Mouse (Mus musculus) retina, embryonic 14.5 days (tissue): Measurements from ENCODE around the gene Camta1.

Experiments
- DNase-seq: peaks from one replicate; pipeline ENCODE4 v3.0.0-alpha.2; 2015; ENCODE audit warnings: low spot score

Camta1 gene

DNA sequence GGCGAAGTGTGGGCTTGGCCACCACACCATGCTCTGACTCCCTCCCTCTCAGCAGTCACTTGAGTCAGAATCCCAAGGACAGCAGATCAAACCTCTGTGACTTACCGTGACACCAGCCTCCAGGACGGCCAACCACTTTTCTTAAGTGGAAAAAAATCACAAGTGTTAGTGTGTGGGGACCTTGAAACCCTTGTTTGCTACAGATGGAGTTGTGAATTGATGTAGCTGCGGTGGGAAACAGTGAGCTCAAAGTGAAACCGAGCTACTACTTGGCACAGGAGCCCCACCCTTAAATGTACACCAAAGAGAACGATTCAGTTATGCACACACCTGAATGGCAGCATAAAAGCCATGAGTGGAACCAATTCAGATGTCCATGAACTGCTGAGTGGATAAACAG is 936.7 kb downstream of the Camta1 start:
- no peak for DNase-seq

DNA sequence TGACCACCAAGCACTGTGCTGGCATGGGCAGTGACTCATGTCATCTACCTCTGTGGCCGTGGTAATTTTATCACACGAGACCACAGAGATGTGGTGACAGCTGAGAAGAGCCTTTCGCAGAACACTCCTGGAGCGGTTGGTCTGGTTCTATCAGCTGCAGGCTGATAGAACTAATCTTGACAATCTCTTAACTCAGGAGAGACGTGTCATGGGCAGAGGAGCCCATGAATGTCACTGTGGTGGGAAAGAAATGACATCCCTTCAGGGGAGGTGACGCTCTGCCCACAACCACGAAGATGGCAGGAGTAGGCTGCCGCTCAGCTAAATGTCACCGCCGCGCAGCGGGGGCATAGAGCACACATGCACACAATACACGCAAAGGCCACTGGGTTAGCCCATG is 937.4 kb downstream of the Camta1 start:
- DNase-seq = no peak

DNA sequence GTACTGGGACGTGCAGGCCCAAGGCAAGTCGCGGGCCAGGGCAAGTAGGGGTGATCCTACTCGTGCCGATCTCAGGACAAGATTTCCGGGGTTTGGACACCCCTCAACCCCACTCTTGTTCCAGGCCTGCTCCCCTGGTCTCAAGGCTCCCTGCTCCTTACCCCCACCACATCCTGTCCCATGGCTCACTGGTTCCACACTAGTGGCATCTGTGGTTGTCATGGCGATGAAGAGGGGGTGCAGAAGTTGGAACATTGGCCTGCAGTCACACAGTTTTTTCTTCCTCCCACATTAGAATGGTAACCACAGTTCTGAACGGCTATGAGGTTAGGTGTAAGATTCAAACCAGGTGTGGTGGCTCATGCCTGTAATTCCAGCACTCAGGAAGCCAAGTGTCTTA is 940.5 kb downstream of the Camta1 start:
- no peak for DNase-seq

DNA sequence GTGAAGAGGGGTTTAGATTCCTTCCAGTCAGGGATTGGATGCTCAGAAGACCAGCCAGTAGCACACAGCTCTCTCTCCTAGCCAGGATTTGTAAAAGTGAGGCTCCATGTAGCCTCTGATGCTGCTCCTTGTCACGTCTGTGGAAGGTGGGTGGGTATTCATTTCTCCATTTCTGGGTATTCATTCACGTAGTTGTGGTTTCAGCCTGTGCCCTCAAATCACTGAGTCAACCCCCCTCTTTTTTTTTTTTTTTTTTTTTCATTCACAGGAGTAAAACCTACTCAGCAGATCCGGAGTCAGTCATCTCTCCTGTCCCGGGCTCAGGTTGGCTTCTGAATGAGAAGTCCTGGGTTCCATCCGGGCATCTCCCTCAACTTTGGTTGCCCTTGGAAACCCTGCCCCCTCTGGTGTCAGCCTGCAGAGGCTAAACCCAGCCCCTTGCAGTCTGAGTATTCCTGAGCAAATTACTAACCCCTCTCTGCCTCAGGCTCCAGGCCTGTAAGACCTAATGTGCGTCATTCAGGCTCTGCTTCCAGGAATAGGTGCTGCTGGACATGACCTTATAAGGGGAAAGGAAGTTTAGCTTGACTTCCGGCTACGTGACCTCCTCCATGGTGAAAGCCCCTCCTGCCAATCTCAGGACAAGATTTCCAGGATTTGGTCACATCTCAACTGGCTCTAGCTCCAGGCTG is 944.2 kb downstream of the Camta1 start:
- no peak for DNase-seq

DNA sequence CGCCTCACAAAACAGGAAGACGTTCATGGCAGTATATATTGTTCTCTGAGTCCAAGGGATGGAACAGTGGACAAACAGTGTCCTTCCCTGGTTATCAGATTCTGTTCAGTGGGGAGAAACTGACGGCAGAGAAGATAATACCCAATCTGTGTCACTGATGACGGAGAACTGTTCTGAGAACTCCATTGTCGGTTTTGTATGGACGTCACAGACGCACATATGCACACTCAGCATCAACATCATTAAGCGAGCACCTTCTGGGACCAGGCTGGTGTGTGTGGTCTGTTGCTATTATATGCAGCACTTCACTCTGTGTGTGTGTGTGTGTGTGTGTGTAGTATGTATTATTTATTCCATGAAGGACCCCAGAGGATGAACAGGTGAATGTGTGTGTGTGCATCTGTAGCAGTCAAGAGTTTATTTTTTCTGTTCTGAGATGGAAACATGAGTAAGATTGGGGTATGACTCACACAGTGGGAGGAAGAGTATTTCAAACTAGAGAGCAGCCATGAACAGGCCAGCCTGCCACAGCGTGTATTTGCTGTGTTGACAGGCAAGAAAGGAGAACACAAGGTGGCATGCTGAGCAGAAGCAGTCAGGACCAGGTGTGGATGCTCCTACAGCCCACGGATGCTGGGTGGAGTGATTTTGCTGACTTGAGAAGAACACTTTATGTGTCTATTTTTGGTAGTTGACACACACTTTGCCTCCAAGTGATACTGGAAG is 946.3 kb downstream of the Camta1 start:
- DNase-seq = no peak

DNA sequence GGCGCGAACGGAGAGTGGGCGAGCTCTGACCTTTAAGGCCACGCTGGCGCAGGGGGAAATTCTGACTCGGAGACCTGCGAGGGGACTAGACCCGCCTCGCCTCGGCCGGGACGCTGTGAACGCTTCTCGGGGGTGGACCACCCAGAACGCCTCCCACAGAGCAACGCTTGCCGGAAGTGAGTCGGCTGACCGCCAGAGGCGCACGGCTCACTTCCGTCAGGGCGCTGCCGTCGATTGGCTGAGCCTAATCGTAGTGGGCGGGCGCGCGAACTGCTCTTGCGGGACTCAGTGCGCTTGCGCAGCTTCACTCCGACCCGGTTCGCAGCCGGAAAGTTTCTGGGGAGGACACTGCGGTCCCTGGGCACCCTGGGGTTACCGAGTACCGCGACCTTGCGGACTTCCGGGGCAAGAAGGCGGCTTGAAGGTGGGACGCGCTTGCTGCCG is 947.4 kb downstream of the Camta1 start, which contains the start of the genes Park7 and Tnfrsf9:
Gene Park7, minus strand, starts transcription at position 148 of the 444 bp plus-strand sequence.
Gene Tnfrsf9, plus strand, starts transcription at position 273 of the 444 bp plus-strand sequence.
- peak; percentile 98 for DNase-seq

DNA sequence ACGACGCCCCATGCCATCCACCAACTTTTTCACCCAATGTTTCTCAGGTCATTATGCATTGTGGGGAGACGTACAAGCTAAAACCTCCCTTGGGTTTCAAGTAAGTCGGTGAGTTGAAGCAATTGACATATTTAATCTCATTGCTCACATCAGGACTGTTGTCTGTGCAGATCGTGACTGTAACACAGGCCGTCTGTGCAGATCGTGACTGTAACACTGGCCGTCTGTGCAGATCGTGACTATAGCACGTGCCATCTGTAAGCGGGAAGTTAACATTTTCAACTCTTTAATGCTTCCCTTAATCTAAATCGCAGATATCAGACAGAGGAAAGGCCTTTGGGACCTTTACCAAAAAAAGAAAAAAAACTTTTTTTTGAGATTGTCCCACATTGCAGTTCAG is 947.9 kb downstream of the Camta1 start:
- no peak for DNase-seq

DNA sequence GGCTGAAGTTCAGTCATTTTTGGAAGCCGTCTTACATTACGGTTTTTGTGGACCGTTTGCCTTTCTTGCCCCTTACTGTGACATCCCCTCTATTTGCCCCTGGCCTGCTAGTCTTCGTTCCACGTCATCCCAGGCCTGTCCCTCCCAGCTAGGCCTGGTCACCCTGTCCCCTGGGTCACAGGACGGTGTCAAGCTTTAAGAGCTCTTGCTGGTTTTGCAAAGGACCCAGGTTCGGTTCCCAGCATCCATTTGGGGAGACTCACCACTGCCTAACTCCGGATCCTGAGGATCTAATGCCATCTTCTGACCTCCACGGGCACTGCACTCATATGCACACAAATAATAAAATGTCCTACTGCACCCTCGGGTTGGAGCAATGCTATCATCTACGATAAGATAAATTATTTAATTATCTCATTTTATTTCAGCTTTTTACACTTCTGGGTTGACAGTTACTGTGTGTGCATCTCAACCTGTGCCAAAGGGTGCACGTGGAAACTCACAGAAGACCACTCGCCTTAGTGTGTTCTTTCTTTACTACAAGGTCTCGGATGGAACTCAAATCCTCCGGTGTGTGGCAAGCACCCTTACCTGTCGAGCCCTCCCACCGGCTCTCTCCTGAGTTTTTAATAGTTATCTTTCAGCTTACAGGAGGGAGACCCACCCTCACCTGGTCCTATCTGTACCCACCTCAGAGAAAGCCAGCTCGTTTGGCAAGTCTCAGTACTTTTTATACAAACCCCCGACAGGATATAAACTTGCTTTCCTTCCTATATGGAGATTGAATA is 951.3 kb downstream of the Camta1 start:
- no peak for DNase-seq

DNA sequence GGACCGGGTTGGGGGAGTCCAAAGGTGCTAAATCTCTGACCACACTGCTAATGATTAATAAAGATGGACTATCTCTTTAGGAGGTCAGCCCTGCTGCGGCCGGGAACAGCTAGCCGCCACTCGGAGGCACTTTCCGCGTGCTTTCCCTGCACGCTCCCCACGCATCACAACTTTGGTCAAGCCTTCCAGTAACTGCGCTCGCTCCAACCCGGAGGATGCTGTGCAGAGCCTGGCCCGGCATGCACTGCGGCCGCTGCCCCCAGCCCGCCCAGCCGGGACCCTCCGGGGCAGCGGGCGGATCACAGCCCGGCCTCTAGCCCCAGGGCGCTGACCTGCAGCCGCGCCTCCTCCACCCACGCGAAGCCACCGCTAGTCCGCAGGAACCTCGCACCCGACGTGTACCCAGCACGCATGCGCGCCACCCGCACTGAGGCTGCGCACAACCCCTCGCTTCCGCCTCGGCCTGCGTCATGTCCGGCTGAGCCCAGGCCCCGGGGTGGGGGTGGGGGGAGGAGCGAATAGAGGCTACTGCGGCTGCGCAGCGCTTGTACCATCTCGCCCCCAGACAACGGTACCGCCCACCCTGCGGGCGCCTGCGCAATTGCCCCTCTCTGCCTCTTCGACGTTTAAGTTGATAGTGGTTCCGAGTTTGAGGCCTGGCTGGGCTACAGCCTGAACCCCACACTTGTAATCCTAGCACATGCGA is 952.1 kb downstream of the Camta1 start:
- DNase-seq = peak; percentile 100

DNA sequence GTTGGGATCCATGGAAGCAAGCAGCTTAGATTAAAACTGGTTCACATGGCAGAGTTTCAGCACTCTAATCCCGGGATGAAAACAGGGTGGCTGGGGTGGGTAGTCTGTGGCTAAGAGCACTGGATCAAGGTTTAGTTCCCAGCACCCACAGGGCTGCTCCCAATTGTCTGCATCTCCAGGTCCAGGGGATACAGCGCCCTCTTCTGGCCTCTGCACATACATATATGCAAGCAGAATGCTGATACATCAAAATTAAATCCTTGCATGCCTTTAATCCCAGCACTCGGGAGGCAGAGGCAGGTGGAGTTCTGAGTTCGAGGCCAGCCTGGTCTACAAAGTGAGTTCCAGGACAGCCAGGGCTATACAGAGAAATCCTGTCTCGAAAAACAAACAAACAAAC is 953.2 kb downstream of the Camta1 start:
- DNase-seq = peak; percentile 37

DNA sequence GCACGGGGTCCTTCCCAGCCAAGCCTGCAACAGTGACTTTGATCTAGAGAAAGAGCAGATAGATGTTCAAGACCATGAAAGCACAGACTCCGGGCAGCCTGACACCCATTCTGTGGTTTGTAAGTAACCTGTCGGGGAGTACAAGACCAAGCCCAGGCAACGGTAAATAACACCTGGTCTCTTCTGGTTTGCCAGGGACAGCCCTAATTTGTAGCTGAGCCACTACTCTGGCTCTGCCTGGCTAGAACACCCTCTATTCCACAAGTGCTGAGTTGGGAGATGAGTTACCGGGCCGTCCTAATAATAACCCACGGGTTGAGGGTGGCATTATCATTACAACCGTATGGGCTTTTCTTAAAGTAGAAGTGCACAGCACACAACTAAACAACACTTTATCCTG is 954.6 kb downstream of the Camta1 start:
- DNase-seq = no peak

DNA sequence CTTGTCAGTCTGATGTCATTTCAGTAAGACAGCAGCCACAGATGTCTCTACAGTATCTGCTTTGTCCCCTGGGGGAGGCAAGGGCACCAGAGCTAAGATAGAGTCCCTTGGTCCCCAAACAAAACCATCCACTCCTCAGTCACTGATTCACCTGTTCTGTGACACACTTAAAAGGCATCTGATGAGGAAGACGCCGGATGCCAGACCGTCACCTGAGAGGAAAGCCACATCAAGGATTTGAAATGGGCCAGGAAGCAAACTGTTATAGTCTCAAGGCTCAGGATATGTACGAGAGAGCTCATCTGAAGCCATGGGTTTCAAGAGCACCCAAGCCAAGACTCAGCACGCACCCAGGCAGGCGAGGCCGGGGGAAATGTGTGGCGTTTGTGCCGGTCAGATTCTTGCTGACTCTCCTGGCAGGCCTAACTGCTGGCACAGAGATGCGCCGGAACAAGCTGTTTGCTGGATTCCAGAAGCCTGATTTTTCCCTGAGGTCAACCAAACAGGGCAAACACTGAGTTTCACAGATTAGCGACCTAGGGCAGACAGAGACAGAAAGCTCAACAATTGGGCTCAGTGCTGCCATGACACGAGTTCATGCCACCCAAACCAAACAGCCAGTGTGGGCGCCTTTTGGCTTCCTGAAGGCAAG is 958.5 kb downstream of the Camta1 start:
- no peak for DNase-seq

DNA sequence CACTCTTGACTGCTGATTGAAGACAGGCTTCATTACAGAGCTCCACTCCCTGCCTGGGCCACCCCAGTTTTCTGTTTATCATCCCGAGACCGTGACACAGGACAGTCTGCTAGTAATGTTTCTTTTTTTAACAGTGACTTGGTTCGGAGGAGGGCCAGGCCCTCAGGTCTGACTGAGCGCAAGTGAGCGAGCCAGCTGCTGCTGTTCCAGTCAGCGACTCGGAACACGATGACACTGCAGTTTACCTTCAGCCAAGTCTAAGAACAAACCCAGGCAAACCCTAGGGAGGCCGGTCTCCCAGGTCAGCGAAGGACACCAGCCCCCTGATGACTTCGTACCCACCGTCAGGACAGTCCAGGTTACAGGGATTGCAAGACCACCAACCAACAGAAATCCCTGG is 959.6 kb downstream of the Camta1 start:
- no peak for DNase-seq

DNA sequence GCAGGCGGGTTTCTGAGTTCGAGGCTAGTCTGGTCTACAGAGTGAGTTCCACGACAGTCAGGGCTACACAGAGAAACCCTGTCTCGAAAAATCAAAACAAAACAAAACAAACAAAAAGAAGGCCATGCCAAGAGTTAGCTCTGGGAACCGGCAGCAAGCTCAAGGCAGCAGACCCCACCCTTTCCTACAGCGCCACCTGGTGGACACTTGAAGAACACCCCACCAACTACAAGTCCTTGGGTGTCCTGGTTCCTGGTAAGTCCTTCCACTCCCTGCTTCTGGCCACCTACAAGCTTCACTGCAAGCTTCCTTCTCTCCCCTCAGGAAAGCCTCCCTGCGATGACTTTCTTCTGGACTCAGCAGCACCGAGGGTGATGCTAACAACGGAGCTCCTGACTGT is 960.0 kb downstream of the Camta1 start:
- DNase-seq = peak; percentile 82

DNA sequence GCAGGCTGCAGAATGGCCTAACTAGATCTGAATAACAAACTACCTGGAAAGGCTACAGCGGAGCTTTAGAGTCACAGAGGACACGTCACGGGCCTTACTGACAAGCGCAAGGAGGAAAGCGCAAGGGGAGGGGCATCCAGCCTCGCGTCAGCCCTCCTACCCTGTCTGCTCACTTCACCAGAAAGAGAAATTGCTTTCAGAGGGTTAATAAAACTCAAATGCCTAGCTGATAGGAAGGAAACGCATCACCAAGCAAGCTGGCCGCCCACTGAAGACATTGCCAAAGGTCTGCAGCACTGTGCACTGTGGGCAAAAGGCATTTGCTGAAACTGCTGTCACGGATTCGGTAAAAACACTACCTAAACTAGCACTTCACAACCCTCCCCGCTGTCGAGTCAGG is 961.2 kb downstream of the Camta1 start:
- no peak for DNase-seq

DNA sequence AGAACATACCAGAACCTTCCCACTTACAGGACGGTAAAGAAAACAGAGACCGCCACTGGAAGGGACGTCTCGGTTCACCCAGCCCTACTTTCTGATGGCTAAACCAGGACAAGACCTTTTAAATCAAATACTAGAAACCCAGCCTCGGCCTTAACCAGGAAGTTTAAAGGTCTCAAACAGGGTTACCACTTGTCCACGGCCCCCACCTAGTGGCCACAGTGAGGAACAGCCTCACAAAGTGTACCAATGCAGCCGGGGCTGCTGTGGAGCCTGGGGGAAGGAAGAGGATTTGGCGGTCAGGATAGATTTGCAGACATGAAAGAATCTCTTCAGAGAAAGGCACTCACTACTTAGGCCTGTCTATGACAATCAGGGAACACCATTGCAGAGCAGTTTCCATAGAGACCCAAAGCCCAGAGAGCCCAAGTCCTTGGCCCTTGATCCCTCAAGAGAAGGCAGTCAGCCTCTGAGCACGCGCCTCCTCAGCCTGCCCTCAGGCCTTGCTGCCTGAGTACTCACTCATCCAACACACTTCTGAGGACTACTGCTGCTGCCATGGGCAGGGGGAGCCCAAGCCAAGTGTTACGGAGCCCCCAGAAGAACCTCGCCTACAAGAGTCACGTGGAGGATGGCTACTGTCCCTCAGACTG is 962.8 kb downstream of the Camta1 start:
- DNase-seq = peak; percentile 86

DNA sequence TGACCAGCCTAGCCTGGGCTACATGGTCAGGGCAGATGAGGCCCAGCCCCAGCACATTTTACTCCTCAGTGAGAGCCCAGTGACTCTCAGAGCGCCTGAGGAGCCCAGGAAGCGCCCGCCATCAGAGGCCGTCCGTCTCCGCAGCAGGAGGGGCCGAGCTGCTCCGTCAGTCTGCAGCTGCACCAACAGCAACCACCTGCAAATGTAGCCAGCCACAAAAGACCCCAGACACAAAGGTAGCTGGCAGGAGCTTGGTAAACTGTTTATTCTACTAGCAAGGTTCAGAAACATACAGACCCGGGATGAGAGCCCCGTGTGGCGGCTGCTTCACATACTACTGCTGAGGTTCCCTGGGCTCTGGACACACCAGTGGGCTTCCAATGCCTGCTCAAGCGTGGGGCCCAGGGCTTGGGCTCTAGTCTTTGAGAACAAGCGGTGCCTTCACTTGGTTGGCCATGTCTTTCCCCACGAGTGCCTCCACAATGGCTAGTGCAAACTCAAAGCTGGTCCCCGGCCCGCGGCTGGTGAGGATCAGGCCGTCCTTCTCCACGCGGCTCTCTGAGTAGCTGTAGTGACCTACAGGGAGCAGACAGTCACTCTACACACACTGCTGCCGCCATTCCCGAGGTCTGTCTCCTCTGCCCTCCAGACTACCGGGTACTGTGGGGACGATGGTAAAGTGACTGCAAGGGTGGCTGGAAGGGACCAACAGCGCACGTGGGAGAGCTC is 964.6 kb downstream of the Camta1 start:
- no peak for DNase-seq

DNA sequence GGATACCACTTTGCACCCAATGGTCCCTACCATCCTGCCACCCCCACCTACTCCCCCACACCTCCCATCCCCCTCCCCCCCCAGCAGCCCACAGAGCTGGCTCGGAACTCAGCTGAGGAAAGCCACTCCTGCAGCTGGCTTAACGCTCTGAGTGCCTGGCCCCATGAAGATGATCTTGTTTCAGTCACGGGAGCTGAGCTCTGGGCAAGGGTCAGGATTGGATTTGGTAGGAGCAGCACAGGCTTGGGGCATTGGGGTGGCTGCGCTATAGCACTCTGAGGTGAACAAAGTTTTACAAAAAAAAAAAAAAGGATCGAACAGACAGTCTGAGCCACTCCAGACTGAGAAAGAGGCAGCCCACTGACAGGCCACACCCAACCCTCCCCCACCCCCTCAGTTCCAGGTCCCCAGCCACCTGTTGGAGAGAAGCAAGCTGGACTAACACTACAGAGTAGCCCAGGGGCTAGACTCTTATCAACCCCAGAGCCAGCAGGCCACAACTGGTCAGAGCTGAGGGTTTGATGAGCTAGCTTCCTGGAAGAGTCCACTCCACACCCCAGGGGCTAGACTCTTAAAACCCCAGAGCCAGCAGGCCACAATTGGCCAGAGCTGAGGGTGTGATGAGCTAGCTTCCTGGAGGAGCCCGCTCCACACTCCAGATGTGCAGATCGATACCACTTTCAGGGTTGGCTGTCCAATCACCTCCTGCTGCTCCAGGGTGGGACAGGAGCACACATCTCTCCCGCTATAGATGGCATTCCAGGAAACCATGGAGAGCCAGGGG is 966.8 kb downstream of the Camta1 start:
- no peak for DNase-seq

DNA sequence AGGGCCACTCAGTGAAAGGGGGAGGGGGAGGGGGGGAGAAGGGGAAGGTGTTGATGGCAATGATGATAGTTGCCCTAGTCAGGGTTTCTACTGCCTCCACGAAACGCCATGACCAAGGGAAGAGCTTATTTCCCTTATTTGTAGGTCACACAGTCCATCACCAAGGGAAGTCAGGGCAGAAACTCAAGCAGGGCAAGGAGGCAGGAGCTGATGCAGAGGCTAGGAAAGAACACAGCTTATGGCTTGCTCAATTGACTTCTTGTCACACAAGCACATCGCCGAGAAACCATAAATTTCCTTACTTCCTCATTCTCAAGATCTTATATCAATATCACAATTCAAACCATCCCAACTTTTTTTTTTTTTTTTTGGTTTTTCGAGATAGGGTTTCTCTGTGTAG is 970.4 kb downstream of the Camta1 start:
- DNase-seq = no peak

DNA sequence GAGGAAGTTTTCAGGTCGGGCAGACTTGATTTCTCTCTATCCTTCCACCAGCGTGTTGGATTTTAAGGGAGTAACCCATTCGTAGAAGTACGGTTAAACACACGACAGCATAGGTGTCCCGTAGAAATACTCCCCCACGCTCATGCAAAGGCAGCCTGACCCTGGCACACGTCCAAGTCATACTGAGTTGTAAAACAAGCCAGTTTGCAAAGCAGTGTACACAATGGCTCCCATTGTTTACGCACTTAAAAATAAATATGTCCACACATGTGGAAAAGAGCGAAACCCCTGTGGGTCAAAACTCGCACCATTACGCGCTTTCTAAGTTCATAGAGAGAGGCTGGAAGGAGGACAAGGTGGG is 971.7 kb downstream of the Camta1 start:
- no peak for DNase-seq
